Mouse (Mus musculus): Measurements from ENCODE around the gene Rbm20.
A peak's percentile ranks its signal among the peaks of the same experiment; 100 is the strongest.

The Rbm20 gene

GRCm38 (mm10) chr19:53724053-53724452 is 46.9 kb downstream of the Rbm20 start:
- no peak for DNase-seq

- DNase-seq: no peak
These were observed 49.2 kb downstream of the Rbm20 start for GRCm38 (mm10) chr19:53726340-53726739.

- no peak for DNase-seq
These were observed 49.6 kb downstream of the Rbm20 start for GRCm38 (mm10) chr19:53726755-53727154.

- DNase-seq: no peak
These were observed 50.2 kb downstream of the Rbm20 start for GRCm38 (mm10) chr19:53727277-53727676.

DNA sequence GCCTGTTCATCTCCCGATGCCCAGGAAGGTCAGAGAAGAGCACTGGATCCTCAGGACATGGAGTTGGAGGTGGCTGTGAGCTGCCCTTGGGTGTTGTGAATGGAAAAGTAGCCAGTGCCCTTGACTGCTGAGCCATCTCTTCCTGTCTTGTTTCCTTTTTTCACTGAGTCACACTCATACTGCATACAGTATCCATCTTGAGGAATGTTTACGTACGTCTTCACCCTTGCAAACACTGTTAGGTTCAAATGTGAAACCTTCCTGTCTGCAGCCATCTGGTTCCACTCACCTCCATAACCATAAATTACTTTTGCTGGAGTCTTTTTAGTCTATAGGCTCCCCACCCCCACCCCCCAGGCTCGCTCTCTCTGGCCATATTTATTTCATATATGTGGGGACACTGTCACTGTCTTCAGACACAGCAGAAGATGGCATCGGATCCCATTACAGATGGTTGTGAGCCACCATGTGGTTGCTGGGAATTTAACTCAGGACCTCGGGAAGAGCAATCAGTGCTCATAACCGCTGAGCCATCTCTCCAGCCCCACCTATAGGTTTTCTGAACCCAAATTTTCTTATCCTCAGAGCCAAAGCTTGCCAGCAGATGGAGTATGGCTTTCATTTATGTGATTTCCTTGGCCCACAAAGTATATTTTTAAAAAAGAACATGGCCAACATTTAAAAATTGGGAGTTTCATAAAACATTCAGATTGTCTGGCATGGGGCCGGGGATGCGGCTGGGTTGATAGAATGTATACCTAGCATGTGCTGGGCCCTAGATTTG is 51.0 kb downstream of the Rbm20 start:
- DNase-seq: no peak

DNA sequence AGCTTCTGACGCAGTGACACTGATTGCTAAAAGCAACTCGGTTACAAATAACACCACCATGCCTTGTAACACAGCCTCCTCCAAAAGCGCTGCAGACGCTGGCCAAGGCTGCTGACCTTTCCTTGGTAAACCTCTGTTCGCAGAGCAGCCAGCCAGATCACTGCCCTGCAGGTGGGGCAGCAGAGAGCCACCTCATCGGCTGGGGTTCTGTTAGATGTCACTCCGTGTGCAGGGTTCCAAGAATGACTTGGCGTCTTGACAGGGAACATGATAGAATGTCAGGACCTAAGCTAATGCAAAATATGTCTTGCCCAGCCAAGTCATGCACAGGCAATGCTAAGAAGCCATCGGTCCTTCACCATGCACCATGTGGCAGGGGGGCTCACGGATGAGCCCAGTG is 52.8 kb downstream of the Rbm20 start:
- no peak for DNase-seq

GRCm38 (mm10) chr19:53731761-53732201 is 54.7 kb downstream of the Rbm20 start:
- no peak for DNase-seq

GRCm38 (mm10) chr19:53734845-53735244 is 57.7 kb downstream of the Rbm20 start:
- DNase-seq: no peak

DNA sequence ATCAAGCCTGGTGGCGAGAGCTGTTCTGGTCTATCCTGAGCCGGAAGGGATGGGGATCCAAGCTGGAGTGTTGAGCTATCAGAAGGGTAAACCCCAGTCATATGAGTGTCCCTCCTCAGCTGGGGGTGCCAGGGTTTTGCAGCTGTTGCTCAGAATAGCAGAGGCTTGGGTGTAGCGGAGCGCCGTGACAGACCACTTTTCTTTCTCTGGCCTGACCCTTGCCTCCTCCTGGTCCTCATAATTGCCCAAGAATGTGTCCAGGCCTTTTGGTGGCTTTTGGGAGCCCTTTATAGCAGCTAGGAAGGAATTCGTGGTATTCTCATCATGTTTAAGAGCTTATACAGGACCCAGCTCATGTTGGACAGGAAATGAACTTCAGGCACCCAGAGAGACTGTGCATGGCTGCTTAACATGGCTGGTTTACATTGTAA is 61.6 kb downstream of the Rbm20 start:
- DNase-seq: no peak

- no peak for DNase-seq
These were observed 62.6 kb downstream of the Rbm20 start for GRCm38 (mm10) chr19:53739570-53740266.

DNA sequence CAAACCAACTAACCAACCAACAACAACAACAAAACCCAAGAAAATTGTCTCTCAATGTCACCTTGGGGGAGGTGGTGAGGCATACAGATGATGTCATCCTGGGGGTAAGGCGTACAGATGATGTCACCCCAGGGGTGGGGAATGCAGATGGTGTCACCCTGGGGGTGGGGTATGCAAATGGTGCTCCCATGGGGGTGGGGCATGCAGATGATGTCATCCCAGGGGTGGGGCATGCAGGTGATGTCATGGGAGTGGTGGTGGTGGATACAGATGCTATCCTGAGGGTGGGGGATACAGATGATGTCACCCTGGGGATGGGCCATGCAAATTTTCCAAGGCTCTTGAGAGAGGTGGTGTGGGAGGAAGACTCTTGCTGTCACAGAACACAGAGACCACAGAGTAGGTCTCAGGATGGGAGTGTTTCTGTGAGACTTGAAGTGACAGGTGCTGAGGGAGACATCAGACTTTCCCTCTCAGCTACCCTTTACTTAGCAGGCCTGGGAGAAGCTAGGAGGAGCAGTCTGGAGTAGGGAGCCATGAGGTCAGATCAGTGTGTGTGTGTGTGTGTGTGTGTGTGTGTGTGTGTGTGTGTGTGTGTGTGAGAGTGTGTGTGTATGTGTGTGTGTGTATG is 63.8 kb downstream of the Rbm20 start:
- no peak for DNase-seq

DNA sequence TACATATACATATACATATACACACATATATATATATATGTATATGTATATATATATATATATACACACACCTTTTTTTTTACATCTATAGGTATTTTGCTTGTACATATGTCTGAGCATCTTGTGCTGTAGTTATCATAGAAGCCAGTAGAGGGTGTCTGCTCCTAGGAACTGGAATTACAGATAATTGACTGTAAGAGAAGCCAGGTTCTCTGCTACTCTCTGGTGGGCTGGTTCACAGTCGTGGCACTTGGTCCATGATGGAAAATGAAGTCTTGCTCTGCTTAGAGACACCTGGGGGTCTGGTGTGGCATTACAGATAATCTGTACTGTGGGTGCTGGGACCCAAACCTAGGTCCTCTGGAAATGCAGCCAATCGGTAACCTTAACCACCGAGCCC is 64.8 kb downstream of the Rbm20 start:
- no peak for DNase-seq

DNA sequence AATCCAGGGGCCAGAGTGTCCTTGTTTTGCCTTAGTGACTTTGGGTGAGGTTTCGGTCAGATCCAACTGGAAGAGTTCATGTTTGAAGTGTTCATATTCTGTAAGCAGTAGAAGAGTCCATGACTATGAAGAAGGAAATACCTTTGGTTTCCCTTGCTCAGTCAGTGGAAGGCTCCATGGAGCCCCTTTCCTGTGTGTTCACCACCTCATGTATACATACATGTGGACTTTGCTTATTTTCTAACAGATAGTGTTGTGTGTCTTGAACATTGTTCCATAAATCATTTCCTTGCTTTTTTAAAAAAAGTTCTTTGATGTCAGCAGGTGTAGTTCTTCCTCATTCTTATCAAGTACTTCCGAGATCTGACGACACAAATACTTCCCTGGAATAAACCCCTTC is 68.2 kb downstream of the Rbm20 start:
- DNase-seq: no peak

DNA sequence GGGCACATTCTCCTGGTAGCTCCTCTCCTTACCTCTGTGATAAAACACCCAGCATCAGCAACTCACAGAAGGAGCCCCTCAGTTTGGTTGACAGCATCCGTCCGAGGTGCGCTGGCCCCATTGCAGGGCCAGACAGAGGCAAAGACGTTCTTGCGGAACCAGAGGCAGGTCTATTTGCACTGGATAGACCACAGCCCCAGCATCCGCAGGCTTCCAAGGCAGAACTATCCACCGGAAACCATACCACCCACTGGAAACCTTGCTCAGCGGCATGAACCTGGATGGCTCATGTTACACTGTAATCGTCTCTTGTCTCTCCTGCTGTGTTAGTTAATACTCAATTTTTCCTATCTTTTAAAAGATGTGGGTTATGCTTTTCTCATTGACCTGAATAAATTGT is 69.0 kb downstream of the Rbm20 start:
- DNase-seq: no peak

DNA sequence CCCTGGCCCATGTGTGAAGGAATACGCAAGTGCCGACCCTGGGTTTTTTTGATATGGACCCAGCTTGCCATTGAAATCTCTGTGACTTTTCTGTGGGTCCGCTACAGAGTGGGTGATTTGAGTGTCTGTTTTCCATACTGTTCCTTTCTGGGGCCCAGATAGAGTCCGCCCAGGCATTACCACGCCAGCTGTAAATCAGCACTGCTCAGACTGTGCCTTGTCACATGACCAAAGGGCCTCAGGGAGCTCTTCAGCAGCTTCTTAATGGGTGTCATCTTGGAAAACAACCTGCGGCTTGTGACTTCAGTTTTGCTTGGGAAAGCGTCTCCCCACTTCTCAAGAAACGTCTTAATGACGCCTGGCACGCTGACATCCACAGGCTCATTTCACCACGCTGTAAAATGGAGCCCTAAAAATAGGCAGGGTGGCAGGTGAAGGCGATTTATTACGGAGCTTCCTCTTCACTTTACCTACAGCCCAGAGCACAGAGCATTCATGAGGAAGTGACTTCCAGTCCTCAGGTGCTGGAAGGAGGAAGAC is 71.2 kb downstream of the Rbm20 start:
- no peak for DNase-seq

DNA sequence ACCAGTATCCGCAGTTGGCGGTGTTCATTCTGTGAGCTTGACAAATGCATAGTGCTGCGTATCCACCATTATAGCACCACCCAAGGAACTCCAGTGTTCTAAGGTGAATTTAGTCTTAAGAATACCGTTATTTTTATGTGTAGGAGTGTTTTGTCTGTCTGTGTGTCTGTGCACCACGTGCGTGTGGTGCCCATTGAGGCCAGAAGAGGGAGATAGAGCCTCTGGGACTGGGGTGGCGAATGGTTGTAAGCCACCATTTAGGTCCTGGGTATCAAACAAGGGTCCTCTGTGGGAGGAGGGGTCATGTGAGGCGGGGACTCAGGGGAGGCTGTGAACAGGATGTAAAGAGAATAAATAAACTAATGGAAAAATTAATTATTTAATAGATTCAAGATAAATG is 72.2 kb downstream of the Rbm20 start:
- DNase-seq: no peak

- no peak for DNase-seq
These were observed 74.5 kb downstream of the Rbm20 start for GRCm38 (mm10) chr19:53751420-53752185.

- DNase-seq: no peak
These were observed 75.9 kb downstream of the Rbm20 start for GRCm38 (mm10) chr19:53752993-53753392.

DNA sequence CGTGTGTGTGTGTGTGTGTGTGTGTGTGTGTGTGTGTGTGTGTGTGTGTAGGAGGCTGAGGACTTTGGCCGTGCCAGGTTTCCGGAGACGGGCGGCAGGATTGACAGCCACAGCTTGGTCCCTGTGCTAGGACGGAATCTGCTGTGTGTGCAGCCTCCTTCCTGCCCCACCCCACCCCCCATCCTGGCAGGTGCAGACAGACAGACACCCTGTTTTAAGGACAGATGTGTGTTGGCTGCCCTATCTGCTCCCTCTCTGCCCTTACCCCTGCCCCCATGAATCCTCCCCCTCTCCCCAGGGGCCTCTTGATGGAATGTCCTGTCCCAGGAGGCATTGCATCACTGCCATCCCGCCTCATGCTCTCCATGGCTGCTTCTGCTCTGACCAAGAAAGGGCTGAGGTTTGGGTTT is 77.3 kb downstream of the Rbm20 start:
- peak in 1 of 2 experiments; percentile 25 for DNase-seq

GRCm38 (mm10) chr19:53755346-53755745 is 78.2 kb downstream of the Rbm20 start:
- no peak for DNase-seq

DNA sequence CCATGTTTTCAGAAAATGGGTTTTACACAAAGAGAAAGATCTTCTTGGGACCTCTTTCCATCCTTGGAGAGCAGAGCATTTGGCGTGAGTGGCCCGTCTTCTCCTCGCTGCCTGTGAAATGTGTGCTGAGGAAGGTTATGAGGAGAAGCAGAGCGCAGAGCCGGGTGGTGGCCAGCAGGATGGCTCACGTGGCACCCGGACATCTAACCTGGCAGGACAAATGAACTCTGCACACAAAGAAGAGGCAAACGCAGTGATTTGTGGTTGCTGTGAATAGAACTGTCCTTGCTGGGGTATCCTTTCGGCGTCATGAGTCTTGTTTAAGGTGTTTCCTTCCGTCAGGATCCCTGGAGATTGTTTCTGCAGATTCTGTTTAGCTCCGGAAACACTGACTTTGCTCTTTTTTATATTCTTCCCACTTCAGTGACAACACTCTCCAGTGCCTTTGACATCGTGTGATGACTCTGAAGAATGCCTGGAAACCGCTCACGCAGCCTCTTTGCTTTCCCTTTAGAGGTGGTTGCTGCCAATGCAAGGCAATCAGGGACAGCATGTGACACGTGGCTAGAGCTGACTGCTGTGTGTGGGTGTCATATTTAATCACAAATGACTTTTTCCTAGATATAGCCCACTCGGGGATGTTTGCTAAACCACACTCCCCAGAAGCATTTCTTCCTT is 80.5 kb downstream of the Rbm20 start:
- no peak for DNase-seq

DNA sequence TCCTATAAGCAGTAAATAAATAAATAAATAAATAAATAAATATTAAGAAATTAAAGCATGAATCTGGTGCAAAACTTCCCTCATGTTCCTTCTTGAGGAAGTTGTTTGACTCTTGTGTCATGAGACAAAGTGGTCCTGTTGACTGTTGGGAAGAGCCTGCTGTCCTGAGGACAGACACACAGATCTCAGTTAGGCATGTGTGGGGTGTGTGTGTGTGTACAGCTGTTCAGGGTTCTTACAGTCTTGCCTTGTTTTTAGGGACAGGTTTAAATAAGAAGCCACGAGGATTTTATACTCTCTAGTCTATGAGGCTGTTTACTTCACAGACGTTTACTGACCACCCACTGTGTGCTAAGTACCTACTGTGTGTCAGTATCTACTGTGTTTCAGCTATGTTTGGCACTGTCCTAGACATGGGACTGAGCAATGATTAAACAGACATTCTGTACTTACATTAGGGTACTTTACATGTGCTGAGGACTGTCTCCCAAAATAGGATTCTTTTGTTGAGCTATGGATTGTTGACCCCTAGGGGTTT is 81.8 kb downstream of the Rbm20 start:
- DNase-seq: no peak

Data from thymus, adult 18-20 months (tissue).